Mouse (Mus musculus): Measurements from ENCODE around the gene Lyl1. TPM values are rescaled to one million over a fixed set of nuclear protein-coding genes. Genes with fewer than 3 reads are reported as not detected.
A peak's percentile ranks its signal among the peaks of the same experiment; 100 is the strongest.
"Not testable (repeated sequence)": the region's sequence is repeated elsewhere in the genome, so short reads cannot be mapped to it uniquely, and the experiment has no call there.

Lyl1 gene
- polyA plus RNA-seq, 1 experiment from 2014 or later = 8.1 TPM

- DNase-seq (ENCODE audit: low spot score) = no peak
Measured at GRCm38 (mm10) chr8:84668081-84668480, 33.2 kb upstream of the Lyl1 start.

DNA sequence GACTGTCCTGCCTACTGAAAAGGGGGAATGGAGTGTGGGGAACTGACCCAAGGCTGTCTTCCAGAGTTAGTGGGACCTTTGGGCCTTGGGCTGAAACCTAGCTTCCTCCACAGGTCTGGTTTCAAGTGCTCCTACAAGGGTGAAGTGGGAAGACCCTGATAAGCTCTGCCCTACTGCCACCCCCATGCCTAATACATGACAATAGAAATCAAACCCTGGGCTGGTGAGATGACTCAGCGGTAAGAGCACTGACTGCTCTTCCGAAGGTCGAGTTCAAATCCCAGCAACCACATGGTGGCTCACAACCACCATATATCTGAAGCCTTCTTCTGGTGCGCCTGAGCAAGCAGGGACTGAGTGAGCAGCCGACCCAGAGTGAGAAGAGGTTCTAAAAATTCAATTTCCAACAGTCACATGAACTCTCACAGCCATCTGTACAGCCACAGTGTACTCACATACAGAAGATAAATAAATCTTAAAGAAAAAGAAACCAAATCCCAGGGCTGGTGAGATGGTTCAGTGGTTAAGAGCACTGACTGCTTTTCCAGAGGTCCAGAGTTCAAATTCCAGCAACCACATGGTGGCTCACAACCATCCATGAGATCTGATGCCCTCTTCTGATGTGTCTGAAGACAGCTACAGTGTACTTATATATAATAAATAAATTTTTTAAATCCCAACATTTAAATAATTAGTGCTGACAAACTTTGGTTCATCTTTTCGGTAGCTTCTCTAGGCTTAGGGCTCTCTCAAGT lies 32.3 kb upstream of the Lyl1 start:
- no peak for DNase-seq (ENCODE audit: low spot score)

DNA sequence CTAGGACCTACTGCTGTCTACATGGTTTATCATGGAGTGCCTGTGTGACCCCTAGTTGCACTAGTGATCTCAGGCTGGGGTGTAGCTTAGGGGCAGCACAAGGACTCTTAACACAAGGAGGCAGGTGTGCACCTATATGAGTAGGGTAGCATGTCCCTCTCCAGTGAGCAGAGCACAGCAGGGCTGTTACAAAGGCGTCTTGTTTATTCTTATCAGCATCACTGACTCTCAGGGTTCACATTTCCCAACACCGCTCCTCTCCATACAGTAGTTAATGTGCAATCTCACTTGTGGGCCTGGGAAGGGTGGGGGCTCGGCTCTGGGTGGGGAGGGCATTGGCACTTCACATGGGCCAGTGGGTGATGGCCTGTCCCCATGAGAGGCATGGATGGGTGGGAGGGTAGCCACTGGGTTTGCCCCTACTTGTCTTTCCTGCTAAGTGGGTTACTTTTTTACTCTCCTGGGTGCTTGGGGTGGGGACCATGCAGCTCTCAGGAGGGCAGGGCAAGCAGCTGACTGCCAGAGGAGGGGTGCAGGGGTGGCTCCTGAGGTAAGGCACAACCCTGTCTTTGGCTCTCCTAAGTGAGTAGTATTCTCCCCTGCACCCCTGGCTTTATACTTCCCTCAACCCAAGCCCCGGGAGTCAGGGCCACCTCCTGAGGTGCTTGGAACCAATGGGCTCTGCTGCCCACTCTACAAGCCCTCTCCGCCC lies 30.8 kb upstream of the Lyl1 start:
- DNase-seq (ENCODE audit: low spot score) = not testable (repeated sequence)

DNA sequence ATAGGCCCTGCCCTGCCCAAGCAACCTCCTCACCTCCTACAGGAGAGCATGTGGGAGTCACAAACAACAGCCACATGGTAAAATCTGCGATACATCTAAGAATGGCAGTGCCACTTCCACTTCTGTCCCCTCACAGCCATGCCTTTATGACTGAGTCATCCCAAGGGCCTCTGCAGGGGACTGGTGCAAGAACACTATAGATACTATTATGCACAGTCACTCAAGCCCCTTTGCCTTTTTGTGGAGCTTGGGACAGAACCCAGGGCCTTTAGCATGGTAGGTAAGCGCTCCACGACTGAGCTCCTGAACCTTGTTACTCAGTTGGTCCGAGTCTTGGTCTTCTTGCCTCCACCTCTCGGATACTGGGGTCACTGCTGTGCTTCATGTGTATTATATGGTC lies 24.0 kb upstream of the Lyl1 start:
- no peak for DNase-seq (ENCODE audit: low spot score)

DNA sequence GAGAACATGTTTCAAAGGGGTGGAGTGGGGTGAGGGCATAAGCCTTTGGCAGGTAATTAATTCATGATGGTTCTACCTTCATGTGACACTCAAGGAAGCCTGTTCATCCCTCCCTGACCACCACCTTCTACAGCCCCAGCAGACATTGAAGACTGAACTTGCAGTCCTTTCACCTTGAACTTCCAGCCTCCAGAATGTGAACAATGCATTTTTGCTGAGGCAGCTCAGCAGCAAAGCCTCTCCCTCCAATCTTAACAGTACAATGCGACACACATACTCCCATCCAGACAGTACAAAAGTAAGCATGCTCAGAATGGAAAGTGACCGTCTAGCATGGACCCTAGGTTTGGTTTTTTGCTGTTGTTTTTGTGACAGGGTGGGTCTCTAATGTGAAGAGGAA lies 19.8 kb upstream of the Lyl1 start:
- DNase-seq (ENCODE audit: low spot score) = no peak

DNA sequence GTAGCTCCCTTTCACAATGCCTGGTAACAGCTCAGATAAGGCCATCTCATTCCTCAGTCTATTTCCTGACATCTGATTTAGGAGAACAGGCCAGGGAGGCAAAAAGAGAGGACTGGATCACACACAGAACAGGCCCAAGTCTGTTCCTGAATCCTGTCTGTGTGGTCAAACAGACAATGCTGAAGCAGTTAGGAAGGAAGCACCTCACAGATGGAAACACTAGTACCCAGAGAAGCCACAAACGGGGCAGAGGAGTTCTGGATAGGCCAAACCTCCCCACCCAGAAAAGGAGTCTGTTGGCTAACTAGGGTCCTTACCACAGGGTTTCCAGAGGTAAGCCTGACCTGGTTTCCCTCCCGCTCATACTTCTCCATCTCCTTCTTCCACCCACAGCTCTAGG lies 19.0 kb upstream of the Lyl1 start:
- DNase-seq (ENCODE audit: low spot score) = no peak

GRCm38 (mm10) chr8:84684537-84684936 lies 16.7 kb upstream of the Lyl1 start:
- DNase-seq (ENCODE audit: low spot score) = no peak

GRCm38 (mm10) chr8:84686191-84687002 lies 14.9 kb upstream of the Lyl1 start, which contains the start of gene Trmt1:
Gene Trmt1 (plus strand): TSS chr8:84686307.
- DNase-seq (ENCODE audit: low spot score) = no peak

GRCm38 (mm10) chr8:84687003-84687704 lies 14.1 kb upstream of the Lyl1 start:
- peak; percentile 31 for DNase-seq (ENCODE audit: low spot score)

DNA sequence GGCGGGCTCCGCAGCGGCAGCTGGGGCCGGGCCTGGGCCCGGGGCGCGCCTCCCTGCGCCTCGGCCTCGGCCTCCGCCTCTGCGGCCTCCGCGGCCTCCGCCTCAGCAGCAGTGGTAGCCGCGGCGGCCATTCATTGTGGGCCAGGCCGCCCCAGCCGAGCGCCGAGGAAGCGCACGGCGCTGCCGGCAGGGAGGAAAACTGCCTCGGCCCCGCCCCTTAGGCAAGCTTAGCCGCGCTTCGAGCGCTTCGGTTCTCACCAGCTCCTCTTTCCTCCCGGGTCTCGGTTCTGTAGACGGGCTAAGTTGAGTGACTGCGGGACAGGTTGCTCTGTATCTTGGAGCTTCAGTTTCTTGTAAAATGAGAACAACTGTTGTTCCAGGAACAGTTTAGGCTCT lies 13.6 kb upstream of the Lyl1 start, which contains the start of gene Nacc1:
TSS of gene Nacc1 (minus strand) at position 158 of the 396 bp plus-strand sequence.
- DNase-seq (ENCODE audit: low spot score) = peak; percentile 87

- peak; percentile 85 for DNase-seq (ENCODE audit: low spot score)
Measured at GRCm38 (mm10) chr8:84689091-84689915, 12.0 kb upstream of the Lyl1 start.

- DNase-seq (ENCODE audit: low spot score) = no peak
Measured at GRCm38 (mm10) chr8:84693332-84693731, 7.9 kb upstream of the Lyl1 start.

DNA sequence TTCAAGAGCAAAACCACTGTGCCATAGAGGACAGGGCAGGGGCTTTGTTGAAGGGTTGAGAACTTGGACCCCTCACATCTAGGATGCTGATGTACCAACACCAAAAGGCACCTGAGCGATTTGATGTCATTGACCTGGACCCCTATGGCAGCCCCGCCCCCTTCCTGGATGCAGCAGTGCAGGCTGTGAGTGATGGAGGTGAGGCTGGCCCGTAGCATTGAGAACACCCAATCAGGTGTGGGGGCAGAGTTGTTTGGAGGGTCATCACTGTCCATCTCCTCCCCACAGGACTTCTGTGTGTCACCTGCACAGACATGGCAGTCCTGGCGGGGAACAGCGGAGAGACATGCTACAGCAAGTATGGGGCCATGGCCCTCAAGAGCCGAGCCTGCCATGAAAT lies 6.1 kb upstream of the Lyl1 start:
- no peak for DNase-seq (ENCODE audit: low spot score)

- DNase-seq (ENCODE audit: low spot score) = peak; percentile 83
Measured at GRCm38 (mm10) chr8:84697166-84698130, 3.8 kb upstream of the Lyl1 start.

GRCm38 (mm10) chr8:84698288-84698687 lies 3.0 kb upstream of the Lyl1 start:
- DNase-seq (ENCODE audit: low spot score) = no peak

GRCm38 (mm10) chr8:84698929-84699401 lies 2.3 kb upstream of the Lyl1 start:
- DNase-seq (ENCODE audit: low spot score) = no peak

DNA sequence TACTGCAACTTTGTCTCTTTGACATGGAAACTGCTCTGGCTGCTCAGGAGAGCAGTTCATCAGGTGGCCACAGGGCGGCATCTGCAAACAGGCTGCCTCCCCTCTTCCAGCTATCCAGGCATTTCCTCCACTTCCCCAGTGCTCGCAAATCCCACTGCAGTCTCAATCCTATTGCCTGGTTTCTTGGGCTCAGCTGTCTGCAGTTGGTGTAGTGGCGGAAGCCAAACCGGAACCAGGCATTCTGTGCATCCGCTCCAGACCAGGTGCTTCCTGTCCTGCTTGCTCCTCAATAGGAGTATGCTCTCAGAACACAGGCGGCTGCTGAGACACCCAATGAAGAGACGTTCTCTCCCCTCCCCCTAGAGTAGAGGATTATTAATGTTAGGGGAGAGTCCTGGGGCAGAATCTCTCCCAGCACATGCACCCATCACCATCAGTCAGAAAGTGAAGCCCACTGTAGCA lies 1.4 kb upstream of the Lyl1 start:
- peak; percentile 85 for DNase-seq (ENCODE audit: low spot score)

GRCm38 (mm10) chr8:84700526-84700925 lies 731 bp upstream of the Lyl1 start:
- DNase-seq (ENCODE audit: low spot score) = peak; percentile 46

GRCm38 (mm10) chr8:84702561-84702960 lies 1.3 kb downstream of the Lyl1 start:
- DNase-seq (ENCODE audit: low spot score) = no peak

Measured in thymus, postnatal 0 days (tissue).